Mouse (Mus musculus) embryonic facial prominence, embryonic 14.5 days (tissue): Measurements from ENCODE around the gene Mpp5. TPM values are rescaled to one million over a fixed set of nuclear protein-coding genes. Genes with fewer than 3 reads are reported as not detected.

Experiments used
- ATAC-seq: fragments of 200-750 bp; cut with Nextera tagmentation; 2 replicates; pipeline ENCODE4 v1.8.0; 2017; ENCODE audit warnings: low read depth, moderate number of reproducible peaks, moderate TSS enrichment
- DNase-seq: peaks from one replicate; pipeline ENCODE4 v3.0.0-alpha.2; 2015; ENCODE audit warnings: low spot score
- H3K27ac ChIP-seq: fragments of 300-500 bp; sonication (generic); replicated peaks from 2 replicates; pipeline ENCODE4 v1.5.1; 2014; ENCODE audit warnings: low read depth, mild to moderate bottlenecking, low read length, moderate library complexity
- H3K27me3 ChIP-seq: fragments of 300-500 bp; sonication (generic); replicated peaks from 2 replicates; pipeline ENCODE4 v1.6.1; 2014; ENCODE audit warnings: low read length; ENCODE audit not compliant: control insufficient read depth, insufficient read depth
- H3K36me3 ChIP-seq: fragments of 300-500 bp; sonication (generic); 2 replicates; pipeline ENCODE4 v1.6.1; 2014; ENCODE audit warnings: low read length, mixed read lengths; ENCODE audit not compliant: control insufficient read depth, insufficient read depth
- H3K4me1 ChIP-seq: fragments of 300-500 bp; sonication (generic); 2 replicates; pipeline ENCODE4 v1.6.1; 2014; ENCODE audit warnings: antibody characterized with exemption, low read length; ENCODE audit not compliant: control insufficient read depth, insufficient read depth
- H3K4me2 ChIP-seq: fragments of 300-500 bp; sonication (generic); 2 replicates; pipeline ENCODE4 v1.6.1; 2014; ENCODE audit warnings: low read depth, mild to moderate bottlenecking, low read length, moderate library complexity, mixed read lengths
- H3K4me3 ChIP-seq: fragments of 300-500 bp; sonication (generic); 2 replicates; pipeline ENCODE4 v1.5.1; 2014; ENCODE audit warnings: low read depth, mild to moderate bottlenecking, low read length
- H3K9ac ChIP-seq: fragments of 300-500 bp; sonication (generic); 2 replicates; pipeline ENCODE4 v1.6.1; 2014; ENCODE audit warnings: low read depth, mild to moderate bottlenecking, low read length, moderate library complexity, mixed read lengths
- H3K9me3 ChIP-seq: fragments of 300-500 bp; sonication (generic); 2 replicates; pipeline ENCODE4 v1.6.1; 2016; ENCODE audit warnings: low read length; ENCODE audit not compliant: control insufficient read depth
- WGBS: fragments of 180-500 bp; shearing (Covaris S2); extraction: QIAGEN DNeasy Blood & Tissue Kit; methylation state at CpG from one replicate; pipeline ENCODE4 v1.1.7; 2014; 5-methylcytosine and 5-hydroxymethylcytosine counted together
- polyA plus RNA-seq: library from polyadenylated mRNA; unstranded; fragments of >200 nt; fragmentation: Nextera tagmentation; extraction: Ambion mirVana; gene quantifications from 2 replicates; pipeline ENCODE4 v1.2.1, GENCODE M21; 2014

Mpp5 gene
- polyA plus RNA-seq, 1 experiment from 2014 or later, result 12.4 TPM

GRCm38 (mm10) chr12:78749378-78749801 is 683 bp downstream of the Mpp5 start:
- ATAC-seq, result peak; percentile 31
- Histone ChIP-seq H3K36me3 (no peaks in the 10 kb centered on the region), H3K9ac (peak overlapping the region; percentile 91), H3K4me3 (peak overlapping the region; percentile 86), H3K4me2 (peak overlapping the region; percentile 99), H3K9me3 (no peaks in the 10 kb centered on the region), H3K27me3 (peaks cover 2% of the 10 kb centered on the region; the same call in 1 of the 2 replicates), H3K4me1 (0 out of 2 replicates have a peak, but pooled peaks cover 5% of the 10 kb centered on the region), H3K27ac (peak overlapping the region; percentile 96)
- WGBS, result under 1% methylated on average over 13 of the region's 25 CpGs
- peak; percentile 70 for DNase-seq

- no peak for ATAC-seq
Observed at GRCm38 (mm10) chr12:78761979-78762378, 13.3 kb downstream of the Mpp5 start.

GRCm38 (mm10) chr12:78769031-78769713 is 20.5 kb downstream of the Mpp5 start:
- DNase-seq (no peak), ATAC-seq (no peak)
- Histone ChIP-seq H3K36me3 (no peaks in the 10 kb centered on the region), H3K4me1 (no peaks in the 10 kb centered on the region), H3K9ac (no peak overlapping the region), H3K9me3 (no peaks in the 10 kb centered on the region), H3K4me2 (no peak overlapping the region), H3K4me3 (no peak overlapping the region), H3K27ac (no peak overlapping the region), H3K27me3 (no peaks in the 10 kb centered on the region)
- 75% methylated on average over 6 of the region's 6 CpGs for WGBS

More at GRCm38 (mm10) chr12:78761979-78762378, 13.3 kb downstream of the Mpp5 start:
- no peaks in the 10 kb centered on the region for H3K4me1 ChIP-seq
- no peak overlapping the region for H3K27ac ChIP-seq
- no peak overlapping the region for H3K4me2 ChIP-seq
- H3K27me3 ChIP-seq, result no peaks in the 10 kb centered on the region
- H3K9ac ChIP-seq, result no peak overlapping the region
- no peaks in the 10 kb centered on the region for H3K36me3 ChIP-seq
- H3K9me3 ChIP-seq, result no peaks in the 10 kb centered on the region
- no peak overlapping the region for H3K4me3 ChIP-seq
- no peak for DNase-seq

- H3K27me3 ChIP-seq, result no peaks in the 10 kb centered on the region
Observed at GRCm38 (mm10) chr12:78773211-78773610, 24.5 kb downstream of the Mpp5 start.

DNA sequence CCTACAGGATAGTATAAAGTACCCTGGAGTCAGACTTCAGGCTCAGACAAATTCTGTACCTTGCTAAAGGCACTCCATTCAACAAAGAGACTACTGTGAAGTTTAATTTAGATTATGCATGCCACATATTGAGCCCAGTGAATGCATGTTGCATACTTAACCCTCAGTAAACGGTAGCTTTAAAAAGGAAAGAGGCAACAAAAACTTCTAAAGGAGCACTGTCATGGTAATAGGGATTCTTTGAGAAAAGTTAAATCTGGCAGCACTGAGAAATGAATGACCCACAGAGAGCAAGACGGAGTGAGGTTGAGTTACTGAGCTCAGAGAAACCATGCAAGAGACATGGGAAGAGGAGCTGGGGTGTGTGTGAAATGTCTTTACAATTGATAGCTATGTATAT is 29.2 kb downstream of the Mpp5 start:
- H3K27ac ChIP-seq, result peak overlapping the region; percentile 52
- H3K4me2 ChIP-seq, result no peak overlapping the region
- H3K36me3 ChIP-seq, result no peaks in the 10 kb centered on the region
- WGBS, result 21% methylated on average over 2 of the region's 2 CpGs
- no peaks in the 10 kb centered on the region for H3K27me3 ChIP-seq
- no peak overlapping the region for H3K9ac ChIP-seq
- ATAC-seq (no peak), DNase-seq (no peak)
- peaks cover 4% of the 10 kb centered on the region for H3K4me1 ChIP-seq
- H3K4me3 ChIP-seq, result no peak overlapping the region
- H3K9me3 ChIP-seq, result no peaks in the 10 kb centered on the region

More at GRCm38 (mm10) chr12:78773211-78773610, 24.5 kb downstream of the Mpp5 start:
- no peak overlapping the region for H3K4me2 ChIP-seq
- peaks cover 4% of the 10 kb centered on the region for H3K4me1 ChIP-seq
- H3K9me3 ChIP-seq, result no peaks in the 10 kb centered on the region
- DNase-seq, result no peak
- no peak overlapping the region for H3K4me3 ChIP-seq
- H3K27ac ChIP-seq, result no peak overlapping the region
- H3K9ac ChIP-seq, result no peak overlapping the region
- no peaks in the 10 kb centered on the region for H3K36me3 ChIP-seq
- WGBS, result 73% methylated on average over 2 of the region's 2 CpGs
- ATAC-seq, result no peak

GRCm38 (mm10) chr12:78778423-78779067 is 29.8 kb downstream of the Mpp5 start:
- Histone ChIP-seq H3K36me3 (no peaks in the 10 kb centered on the region), H3K27me3 (no peaks in the 10 kb centered on the region), H3K4me3 (no peak overlapping the region), H3K4me2 (no peak overlapping the region), H3K27ac (no peak overlapping the region), H3K9ac (no peak overlapping the region), H3K4me1 (peaks cover 4% of the 10 kb centered on the region), H3K9me3 (no peaks in the 10 kb centered on the region)
- 51% methylated on average over 4 of the region's 4 CpGs for WGBS
- no peak for ATAC-seq
- DNase-seq, result peak; percentile 13

DNA sequence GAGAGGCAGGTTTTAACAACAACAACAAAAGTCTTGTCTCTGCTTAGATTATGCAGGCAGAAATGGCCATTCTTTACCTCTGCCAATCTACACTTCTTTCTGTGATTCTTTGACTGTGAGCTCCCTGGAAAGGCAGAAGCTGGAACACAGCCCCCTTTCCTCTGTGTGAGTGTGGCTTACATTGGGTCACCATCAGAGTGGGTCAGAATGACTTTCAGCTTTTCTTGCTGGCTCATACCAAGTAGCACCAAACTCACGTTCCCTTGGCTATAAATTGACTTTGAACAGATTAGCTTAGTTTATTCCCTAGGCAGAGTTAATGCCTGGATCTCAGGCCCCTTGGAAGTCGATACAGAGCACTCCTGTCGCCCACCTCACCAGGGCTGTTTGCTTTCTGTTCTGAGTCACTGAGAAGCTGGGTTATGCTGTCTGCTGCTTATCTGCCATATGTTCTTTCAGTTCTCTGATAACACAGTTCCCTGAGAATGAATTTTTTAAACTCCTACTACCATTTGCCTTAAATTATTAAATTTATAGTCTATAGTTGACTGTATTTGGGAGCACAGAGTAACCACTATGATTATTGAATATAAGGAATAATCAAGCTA is 39.7 kb downstream of the Mpp5 start:
- DNase-seq (no peak), ATAC-seq (no peak)
- WGBS, result 36% methylated on average over 3 of the region's 3 CpGs
- no peak overlapping the region for H3K27ac ChIP-seq
- H3K4me3 ChIP-seq, result no peak overlapping the region
- no peak overlapping the region for H3K4me2 ChIP-seq
- no peaks in the 10 kb centered on the region for H3K27me3 ChIP-seq
- H3K4me1 ChIP-seq, result no peaks in the 10 kb centered on the region
- no peaks in the 10 kb centered on the region for H3K36me3 ChIP-seq
- H3K9me3 ChIP-seq, result no peaks in the 10 kb centered on the region
- H3K9ac ChIP-seq, result no peak overlapping the region

DNA sequence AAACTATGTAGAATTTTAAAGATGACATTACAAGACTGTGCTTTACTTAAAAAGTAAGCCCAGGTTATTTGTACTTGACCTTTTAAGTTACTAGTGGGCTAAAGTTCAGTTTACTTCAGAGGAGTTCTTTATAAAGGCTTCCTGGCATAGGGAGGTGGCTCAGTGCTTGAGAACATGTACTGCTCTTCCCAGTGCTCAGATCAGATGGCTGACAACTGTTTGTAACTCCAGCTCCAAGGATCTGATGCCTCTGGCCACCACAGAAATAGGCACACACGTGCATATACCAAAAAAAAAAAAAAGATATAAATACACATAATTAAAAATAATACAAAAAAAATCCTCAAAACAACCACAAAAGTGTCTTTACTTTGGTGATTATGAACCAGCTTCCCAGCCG is 42.1 kb downstream of the Mpp5 start:
- Histone ChIP-seq H3K9ac (no peak overlapping the region), H3K4me1 (no peaks in the 10 kb centered on the region), H3K4me3 (no peak overlapping the region), H3K27ac (no peak overlapping the region), H3K4me2 (no peak overlapping the region), H3K9me3 (no peaks in the 10 kb centered on the region), H3K36me3 (no peaks in the 10 kb centered on the region), H3K27me3 (no peaks in the 10 kb centered on the region)
- no peak for DNase-seq
- 74% methylated on average over 2 of the region's 2 CpGs for WGBS
- no peak for ATAC-seq
